Mouse (Mus musculus) lung, postnatal 0 days (tissue): Measurements from ENCODE around the gene Xntrpc.

Experiments used
- CTCF ChIP-seq: IDR thresholded peaks from 2 replicates; pipeline ENCODE4 v1.5.1; 2016; ENCODE audit warnings: antibody characterized with exemption, mild to moderate bottlenecking
- EP300 ChIP-seq: IDR thresholded peaks from 2 replicates; pipeline ENCODE4 v1.6.1; 2016; ENCODE audit warnings: antibody characterized with exemption, mild to moderate bottlenecking, control low read depth

DNA sequence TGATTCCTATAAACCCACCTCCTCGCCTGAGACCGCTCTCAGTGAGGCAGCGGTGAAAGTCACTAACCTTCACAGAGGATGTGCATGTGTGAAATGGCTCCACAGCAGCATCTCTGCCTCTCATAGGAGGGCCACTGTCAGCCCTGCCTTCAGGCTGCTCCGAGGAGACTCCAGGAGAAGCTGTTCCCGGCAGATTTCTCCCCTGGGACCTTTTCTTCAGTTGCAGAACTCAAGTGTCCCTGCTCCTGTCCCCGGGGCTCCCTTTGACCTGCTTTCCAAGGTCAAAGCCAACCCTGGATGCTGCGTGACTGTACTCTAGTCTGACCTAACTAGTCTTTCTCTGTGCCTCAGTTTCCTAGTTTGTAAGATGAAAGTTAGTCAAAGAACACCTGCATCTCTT, 43.7 kb downstream of the Xntrpc start, which contains the start of gene Art5:
- TF ChIP-seq CTCF (no peak), EP300 (no peak)
